Mouse (Mus musculus): Measurements from ENCODE around the gene Nmt2. TPM values are rescaled to one million over a fixed set of nuclear protein-coding genes. Genes with fewer than 3 reads are reported as not detected.

Nmt2 gene
- total and polyA plus RNA-seq, 2 experiments from 2014 or later, result 92.8 to 101 TPM

DNA sequence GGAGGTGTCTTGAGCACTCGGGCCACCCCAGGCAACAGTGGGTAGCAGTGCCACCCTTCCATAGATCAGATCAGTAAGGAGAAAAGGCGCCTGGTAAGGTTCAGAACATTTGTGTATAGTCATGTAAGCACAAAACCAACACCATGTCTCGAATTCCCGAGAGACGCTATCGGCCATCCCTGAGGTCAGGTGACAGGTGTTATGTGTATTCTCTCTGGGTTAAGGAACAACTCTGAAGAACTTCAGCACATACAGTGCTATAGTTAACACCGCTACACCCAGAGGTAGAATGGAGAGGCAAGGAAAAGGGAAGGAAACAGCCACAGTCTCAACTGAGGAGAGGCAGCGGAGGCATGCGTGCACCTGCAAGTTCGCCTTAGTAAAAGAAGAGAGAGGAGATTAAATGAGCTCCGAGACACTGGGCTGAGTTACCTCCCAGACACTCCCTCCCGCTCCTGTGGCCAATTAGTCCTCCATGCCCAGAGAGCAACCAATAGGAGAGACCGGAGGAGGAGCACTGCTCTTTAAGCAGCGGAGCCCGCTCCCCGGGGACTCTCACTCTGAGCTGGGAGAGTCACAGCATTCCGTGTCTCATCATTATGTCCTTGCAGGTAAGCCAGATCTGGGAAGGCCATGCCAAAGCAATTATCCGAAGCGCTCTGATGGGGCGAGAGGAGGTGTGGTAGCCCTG, 51.7 kb downstream of the Nmt2 start, which contains the start of gene Acbd7:
Gene Acbd7 (plus strand): TSS at position 558 of the 691 bp plus-strand sequence.
- no peak for ATAC-seq
- H3K9ac ChIP-seq, result peak within 1 kb of the TSS; percentile 33

GRCm38 (mm10) chr2:3348422-3348821, 64.4 kb downstream of the Nmt2 start:
- TF ChIP-seq CTCF (IDR thresholded peaks at IDR 0.05; ENCODE audit: low read depth), result no peak
- Histone ChIP-seq H3K9me3 (ENCODE audit: low read length) (no peaks in the 10 kb centered on the region), H3K27ac (ENCODE audit: low read depth, low read length) (no peak overlapping the region), H3K4me3 (ENCODE audit: low read depth, low read length) (no peak overlapping the region), H3K9ac (no peak overlapping the region), H3K4me1 (ENCODE audit: insufficient read depth) (no peaks in the 10 kb centered on the region), H3K4me2 (ENCODE audit: low read depth) (no peak overlapping the region), H3K36me3 (ENCODE audit: insufficient read depth) (no peaks in the 10 kb centered on the region), H3K27me3 (ENCODE audit: insufficient read depth, low read length) (no peaks in the 10 kb centered on the region)
- ATAC-seq (no peak), DNase-seq (no peak)
- WGBS, result 79% methylated on average over 4 of the region's 4 CpGs

More for the DNA sequence above, 51.7 kb downstream of the Nmt2 start, which contains the start of gene Acbd7:
- 6% methylated on average over 20 of the region's 20 CpGs for WGBS
- Histone ChIP-seq H3K4me1 (ENCODE audit: insufficient read depth) (peaks cover 10% of the 10 kb centered on the region), H3K27me3 (ENCODE audit: insufficient read depth, low read length) (0 out of 2 replicates have a peak, but pooled peaks cover 5% of the 10 kb centered on the region), H3K4me3 (ENCODE audit: low read depth, low read length) (peak within 1 kb of the TSS; percentile 27), H3K9me3 (ENCODE audit: low read length) (no peaks in the 10 kb centered on the region), H3K36me3 (ENCODE audit: insufficient read depth) (no peaks in the 10 kb centered on the region), H3K4me2 (ENCODE audit: low read depth) (peak within 1 kb of the TSS; percentile 58), H3K27ac (ENCODE audit: low read depth, low read length) (no peak within 1 kb of the TSS)
- no peak for TF ChIP-seq CTCF (IDR thresholded peaks at IDR 0.05; ENCODE audit: low read depth)
- DNase-seq, result peak; percentile 72

DNA sequence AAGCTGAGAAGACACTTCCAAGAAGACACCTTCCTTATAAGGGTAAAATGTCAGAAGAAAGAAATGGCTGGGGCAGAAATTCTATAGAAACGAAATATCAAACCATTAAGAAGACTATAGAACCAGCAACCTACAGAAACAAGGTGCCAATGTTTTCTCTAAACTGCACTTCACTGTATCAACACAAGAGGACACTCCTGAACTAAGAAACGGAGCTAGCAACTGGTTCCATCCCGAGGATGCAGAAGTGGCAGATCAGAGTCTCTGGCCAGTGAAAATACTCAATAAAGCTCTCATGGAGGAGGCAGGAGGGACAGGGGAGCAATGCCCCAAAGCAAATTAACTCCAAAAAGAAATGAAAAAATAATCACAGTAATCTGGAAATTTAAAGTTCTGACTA, 64.9 kb downstream of the Nmt2 start:
- WGBS, result 21% methylated on average over 3 of the region's 3 CpGs
- TF ChIP-seq CTCF (IDR thresholded peaks at IDR 0.05; ENCODE audit: low read depth), result peak; percentile 85
- peak; percentile 59 for DNase-seq
- no peaks in the 10 kb centered on the region for H3K36me3 ChIP-seq (ENCODE audit: insufficient read depth)
- no peak overlapping the region for H3K4me2 ChIP-seq (ENCODE audit: low read depth)
- H3K9ac ChIP-seq, result no peak overlapping the region
- peak; percentile 58 for ATAC-seq
- no peak overlapping the region for H3K4me3 ChIP-seq (ENCODE audit: low read depth, low read length)
- H3K27ac ChIP-seq (ENCODE audit: low read depth, low read length), result no peak overlapping the region
- H3K9me3 ChIP-seq (ENCODE audit: low read length), result no peaks in the 10 kb centered on the region
- no peaks in the 10 kb centered on the region for H3K27me3 ChIP-seq (ENCODE audit: insufficient read depth, low read length)
- H3K4me1 ChIP-seq (ENCODE audit: insufficient read depth), result no peaks in the 10 kb centered on the region

- no peak overlapping the region for H3K4me2 ChIP-seq (ENCODE audit: low read depth)
- no peak for ATAC-seq
- H3K4me3 ChIP-seq (ENCODE audit: low read depth, low read length), result no peak overlapping the region
- H3K27me3 ChIP-seq (ENCODE audit: insufficient read depth, low read length), result no peaks in the 10 kb centered on the region
- H3K27ac ChIP-seq (ENCODE audit: low read depth, low read length), result no peak overlapping the region
- no peaks in the 10 kb centered on the region for H3K36me3 ChIP-seq (ENCODE audit: insufficient read depth)
- no peak for TF ChIP-seq CTCF (IDR thresholded peaks at IDR 0.05; ENCODE audit: low read depth)
- no peak for DNase-seq
- no peaks in the 10 kb centered on the region for H3K4me1 ChIP-seq (ENCODE audit: insufficient read depth)
- H3K9me3 ChIP-seq (ENCODE audit: low read length), result no peaks in the 10 kb centered on the region
- no peak overlapping the region for H3K9ac ChIP-seq
Measured at GRCm38 (mm10) chr2:3353160-3353559, 69.1 kb downstream of the Nmt2 start.

DNA sequence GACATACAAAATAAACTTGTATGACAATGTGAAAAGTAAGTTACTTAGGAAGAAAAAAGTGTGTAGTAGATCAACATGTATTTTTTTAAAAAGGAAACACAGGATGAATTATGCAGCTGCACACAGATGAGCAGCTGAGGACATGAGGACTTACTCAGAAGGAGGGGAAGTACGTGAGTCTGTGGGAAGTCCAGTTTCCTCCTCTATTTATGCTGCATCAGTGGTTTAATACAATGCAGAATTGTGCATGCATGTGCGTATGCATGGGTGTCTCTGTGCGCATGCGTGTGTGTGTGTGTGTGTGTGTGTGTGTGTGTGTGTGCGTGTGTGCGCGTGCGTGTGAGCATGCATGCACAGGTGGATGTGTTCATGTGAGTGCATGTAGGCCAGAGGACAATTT, 71.8 kb downstream of the Nmt2 start:
- no peak for TF ChIP-seq CTCF (IDR thresholded peaks at IDR 0.05; ENCODE audit: low read depth)
- no peaks in the 10 kb centered on the region for H3K9me3 ChIP-seq (ENCODE audit: low read length)
- DNase-seq (no peak), ATAC-seq (no peak)
- H3K36me3 ChIP-seq (ENCODE audit: insufficient read depth), result no peaks in the 10 kb centered on the region
- WGBS, result 92% methylated on average over 8 of the region's 8 CpGs
- H3K27ac ChIP-seq (ENCODE audit: low read depth, low read length), result no peak overlapping the region
- no peak overlapping the region for H3K9ac ChIP-seq
- H3K27me3 ChIP-seq (ENCODE audit: insufficient read depth, low read length), result no peaks in the 10 kb centered on the region
- H3K4me2 ChIP-seq (ENCODE audit: low read depth), result no peak overlapping the region
- no peaks in the 10 kb centered on the region for H3K4me1 ChIP-seq (ENCODE audit: insufficient read depth)
- H3K4me3 ChIP-seq (ENCODE audit: low read depth, low read length), result no peak overlapping the region

DNA sequence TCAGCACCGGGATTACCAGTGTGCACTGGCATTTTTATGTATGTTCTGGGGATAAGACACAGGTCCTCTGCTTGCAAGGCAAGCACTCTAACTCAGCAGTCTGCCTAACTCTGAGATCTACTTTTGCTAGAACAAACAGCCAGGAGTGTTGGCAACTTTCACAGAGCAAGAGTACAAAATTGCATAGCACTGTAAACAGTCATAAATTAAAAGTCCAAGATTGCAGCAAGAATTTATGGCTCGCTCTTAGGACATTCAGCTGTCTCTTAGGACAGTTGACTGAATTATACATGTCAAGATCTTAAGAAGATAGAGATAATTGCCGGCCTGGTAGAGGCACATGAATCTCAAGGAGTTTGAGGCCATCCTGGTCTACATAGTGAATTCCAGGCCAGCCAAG, 72.3 kb downstream of the Nmt2 start:
- Histone ChIP-seq H3K36me3 (ENCODE audit: insufficient read depth) (no peaks in the 10 kb centered on the region), H3K9me3 (ENCODE audit: low read length) (no peaks in the 10 kb centered on the region), H3K4me1 (ENCODE audit: insufficient read depth) (no peaks in the 10 kb centered on the region), H3K4me2 (ENCODE audit: low read depth) (no peak overlapping the region), H3K27ac (ENCODE audit: low read depth, low read length) (no peak overlapping the region), H3K4me3 (ENCODE audit: low read depth, low read length) (no peak overlapping the region), H3K9ac (no peak overlapping the region), H3K27me3 (ENCODE audit: insufficient read depth, low read length) (no peaks in the 10 kb centered on the region)
- 82% methylated on average over 3 of the region's 3 CpGs for WGBS
- no peak for TF ChIP-seq CTCF (IDR thresholded peaks at IDR 0.05; ENCODE audit: low read depth)
- ATAC-seq (no peak), DNase-seq (no peak)

- Histone ChIP-seq H3K4me2 (ENCODE audit: low read depth) (no peak overlapping the region), H3K36me3 (ENCODE audit: insufficient read depth) (no peaks in the 10 kb centered on the region), H3K9ac (no peak overlapping the region), H3K27ac (ENCODE audit: low read depth, low read length) (no peak overlapping the region), H3K27me3 (ENCODE audit: insufficient read depth, low read length) (no peaks in the 10 kb centered on the region), H3K9me3 (ENCODE audit: low read length) (no peaks in the 10 kb centered on the region), H3K4me3 (ENCODE audit: low read depth, low read length) (no peak overlapping the region), H3K4me1 (ENCODE audit: insufficient read depth) (no peaks in the 10 kb centered on the region)
- no peak for DNase-seq
- ATAC-seq, result no peak
- TF ChIP-seq CTCF (IDR thresholded peaks at IDR 0.05; ENCODE audit: low read depth), result no peak
- WGBS, result 79% methylated on average over 3 of the region's 3 CpGs
Measured at GRCm38 (mm10) chr2:3357887-3358286, 73.9 kb downstream of the Nmt2 start.

Data from forebrain, postnatal 0 days (tissue).